Mouse (Mus musculus) NIH3T3 (cell line): ENCODE data around the gene Cxcr2.

Source experiments
- DNase-seq: peaks from one replicate; pipeline ENCODE4 v3.0.0-alpha.2; 2012; ENCODE audit warnings: low read depth

The Cxcr2 gene

DNA sequence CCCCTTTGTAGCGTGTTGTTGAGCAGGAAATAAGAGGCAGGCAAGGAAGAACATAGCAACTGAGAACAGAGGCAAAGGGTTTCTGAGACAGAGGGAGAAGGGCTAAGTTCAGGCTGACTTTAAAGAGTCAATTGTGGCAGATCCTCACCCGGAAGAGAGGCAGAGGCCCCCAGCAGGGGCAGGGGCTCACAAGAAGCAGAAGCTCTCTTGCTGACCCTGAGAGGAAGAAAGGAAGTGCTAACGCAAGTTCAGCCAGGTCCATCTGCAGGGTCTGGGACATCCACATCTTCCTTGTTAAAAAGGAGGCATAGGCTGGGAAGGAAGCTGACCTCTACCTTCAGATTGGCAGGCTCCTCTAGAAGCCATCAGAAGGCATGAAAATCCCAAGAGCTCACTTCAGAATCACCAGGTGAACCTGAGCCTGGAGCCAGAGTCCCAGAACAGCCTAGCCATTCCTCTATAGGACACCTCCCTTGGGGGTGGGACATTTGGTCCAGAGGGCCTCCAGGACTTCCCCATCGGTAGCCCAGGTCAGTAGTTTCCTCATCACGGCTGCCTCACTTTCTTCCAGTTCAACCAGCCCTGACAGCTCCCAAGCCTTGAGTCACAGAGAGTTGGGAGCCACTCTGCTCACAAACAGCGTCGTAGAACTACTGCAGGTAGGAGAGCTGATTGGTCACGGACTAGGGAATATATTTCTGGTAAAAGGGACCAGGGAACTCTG is at the start of gene Cxcr2:
Gene Cxcr2, plus strand, starts transcription at position 529 of the 724 bp plus-strand sequence.
- no peak for DNase-seq

DNA sequence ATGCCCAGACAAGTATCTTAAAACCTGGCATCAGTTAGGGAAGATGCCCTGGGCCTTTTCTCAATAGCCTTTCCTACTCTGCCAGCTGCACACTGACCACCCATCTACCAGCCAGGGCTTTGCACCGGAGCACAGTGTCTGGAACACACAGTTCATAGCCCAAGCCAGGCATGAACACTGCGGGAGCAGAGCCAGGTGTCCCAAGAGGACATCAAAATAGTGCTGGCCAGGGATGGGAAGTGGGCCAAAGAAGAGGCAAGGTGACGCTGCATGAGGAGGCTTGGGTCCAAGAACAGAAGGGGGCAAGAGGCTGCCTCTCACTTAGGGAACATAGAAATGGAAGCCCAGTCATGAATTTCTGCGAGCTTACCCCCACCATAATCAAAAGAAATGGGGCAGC is 48.1 kb upstream of the Cxcr2 start:
- no peak for DNase-seq

DNA sequence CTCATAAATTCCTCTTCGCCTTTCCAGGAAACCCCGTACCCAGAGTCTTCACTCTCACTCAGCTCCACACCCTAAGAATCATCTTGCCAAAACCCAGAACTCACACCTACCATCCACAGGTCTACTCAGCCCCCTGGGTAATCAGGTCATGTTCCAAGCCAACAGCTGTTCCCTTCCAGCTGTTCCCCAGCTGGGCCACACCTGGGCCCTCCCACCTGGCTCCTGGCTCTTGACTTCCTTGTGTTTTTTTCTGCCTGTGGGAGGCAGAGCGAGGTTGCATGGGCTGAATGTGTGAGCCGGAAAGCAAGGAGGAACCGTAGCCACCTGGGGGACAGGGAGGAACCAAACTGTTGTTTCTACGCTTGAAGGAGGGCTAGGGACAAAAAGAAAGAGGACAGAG is 47.6 kb upstream of the Cxcr2 start:
- DNase-seq, result no peak

DNA sequence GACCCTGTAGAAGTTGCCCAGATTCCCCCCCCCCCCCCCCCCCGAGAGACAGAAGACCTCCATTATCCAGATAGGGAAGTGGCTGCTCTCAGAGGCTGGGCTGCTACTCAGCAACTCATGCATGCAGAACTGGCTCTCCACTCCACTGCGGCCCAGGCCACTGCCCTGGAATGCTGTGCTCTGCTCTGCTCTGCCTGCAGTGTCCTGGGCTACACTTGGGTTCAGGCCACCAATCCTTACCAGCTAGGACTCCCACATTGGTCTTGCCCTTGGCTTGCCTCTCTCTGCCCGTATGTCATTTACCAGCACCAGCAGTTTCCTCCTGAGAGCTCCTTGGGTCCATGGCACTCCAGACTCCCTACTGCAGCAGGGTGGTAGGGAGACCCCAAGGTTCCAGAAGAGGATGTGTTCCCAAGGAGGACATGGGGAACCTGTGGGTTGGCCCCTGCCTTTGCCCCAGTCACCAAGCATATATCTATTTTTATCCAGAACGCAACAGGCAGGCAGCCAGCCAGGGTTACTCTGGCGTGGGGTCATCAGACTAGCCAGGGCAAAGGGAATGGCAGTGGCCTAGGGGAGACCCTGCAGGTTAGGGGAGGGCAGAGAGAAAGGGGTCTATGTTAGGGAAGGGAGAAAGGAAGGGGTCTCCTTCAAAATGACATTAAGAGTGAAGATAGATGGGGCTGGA is 45.7 kb upstream of the Cxcr2 start:
- no peak for DNase-seq

DNA sequence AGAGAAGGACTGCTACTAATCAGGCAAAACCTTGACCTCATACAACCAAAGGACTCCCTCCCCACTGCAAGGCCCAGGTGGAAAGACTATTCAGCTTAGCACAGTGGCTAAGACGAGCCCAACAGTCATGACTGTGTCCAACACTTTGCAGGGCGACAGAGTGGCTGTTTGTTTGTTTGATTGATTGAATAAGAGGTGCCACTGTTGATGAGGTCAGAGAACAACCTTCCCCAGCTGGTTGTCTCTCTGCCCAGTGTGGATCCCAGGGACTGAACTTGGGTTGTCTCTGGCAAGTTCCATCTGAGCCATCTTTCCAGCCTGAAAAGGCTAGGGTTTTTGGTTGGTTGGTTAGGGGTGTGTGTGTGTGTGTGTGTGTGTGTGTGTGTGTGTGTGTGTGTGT is 44.1 kb upstream of the Cxcr2 start:
- DNase-seq, result no peak

DNA sequence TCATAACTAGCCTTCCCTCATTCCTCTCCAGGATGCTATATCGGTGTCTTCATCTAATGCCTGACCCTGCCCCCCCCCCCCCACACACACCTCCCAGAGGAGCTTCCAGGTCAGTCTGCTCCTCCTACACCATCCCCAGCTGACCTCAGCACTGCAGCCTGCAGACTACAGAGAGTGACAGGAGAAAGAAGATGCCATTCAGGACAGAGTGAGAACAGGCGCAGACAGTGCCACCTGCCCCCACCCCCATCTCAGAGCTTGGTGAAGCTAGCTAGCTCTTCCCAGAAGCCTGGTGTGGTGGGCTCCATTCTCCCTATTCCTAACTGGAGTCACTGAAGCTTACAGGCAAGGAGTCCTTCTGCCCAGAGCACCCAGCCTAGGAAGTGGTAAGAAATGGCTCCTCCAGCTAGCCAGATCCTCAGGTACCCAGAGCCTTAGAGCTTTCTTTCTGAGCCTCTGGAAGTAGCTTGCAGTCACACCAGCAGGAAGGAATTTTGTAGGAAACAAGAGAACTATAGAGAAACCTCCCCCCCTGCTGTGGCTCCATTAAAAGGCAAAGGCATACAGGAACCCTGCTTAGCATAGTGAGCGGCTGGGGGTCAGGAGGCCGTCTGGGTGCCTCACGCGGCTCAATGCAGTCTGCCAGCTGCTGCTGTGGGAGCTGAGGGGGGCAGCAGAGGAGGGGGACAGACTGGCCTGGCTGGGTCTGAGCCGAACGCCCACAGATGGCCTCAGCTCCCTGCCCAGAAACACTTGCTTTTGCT is 42.7 kb upstream of the Cxcr2 start:
- DNase-seq, result peak; percentile 61

DNA sequence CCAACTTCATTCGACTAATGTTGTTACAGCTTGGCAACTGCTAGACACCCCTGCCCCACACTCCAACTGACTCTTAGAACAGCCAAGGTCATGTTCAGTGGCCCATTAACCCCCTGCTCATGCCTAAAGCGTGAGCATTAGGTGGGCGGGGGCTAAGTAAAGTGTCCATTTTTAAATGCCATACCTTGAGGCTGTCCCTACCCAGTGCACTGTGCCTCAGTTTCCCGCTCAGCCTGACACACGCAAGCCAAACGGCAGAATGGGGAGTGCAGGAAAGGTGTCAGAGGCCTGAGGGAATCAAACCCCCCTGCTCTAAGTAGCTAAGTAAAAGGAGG is 42.1 kb upstream of the Cxcr2 start:
- DNase-seq, result no peak

DNA sequence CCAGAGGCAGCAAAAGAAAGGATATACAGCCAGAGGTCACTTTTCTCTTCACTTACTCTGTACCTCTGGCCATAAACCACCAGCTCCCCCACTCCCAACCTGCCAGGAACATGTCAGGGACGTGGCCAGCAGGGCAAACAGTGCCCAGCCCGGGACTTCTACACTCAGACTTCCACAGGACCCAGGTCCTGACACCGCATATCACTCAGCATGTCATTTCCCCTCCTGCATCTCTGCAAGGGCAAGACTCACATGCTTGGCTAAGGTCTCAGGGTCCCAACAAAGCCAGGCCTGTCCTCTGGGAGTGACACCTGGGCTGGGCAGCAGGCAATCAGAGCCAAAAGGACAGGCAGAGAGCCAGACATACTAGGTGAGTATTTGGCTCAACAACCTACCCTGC is 40.7 kb upstream of the Cxcr2 start:
- DNase-seq, result no peak

DNA sequence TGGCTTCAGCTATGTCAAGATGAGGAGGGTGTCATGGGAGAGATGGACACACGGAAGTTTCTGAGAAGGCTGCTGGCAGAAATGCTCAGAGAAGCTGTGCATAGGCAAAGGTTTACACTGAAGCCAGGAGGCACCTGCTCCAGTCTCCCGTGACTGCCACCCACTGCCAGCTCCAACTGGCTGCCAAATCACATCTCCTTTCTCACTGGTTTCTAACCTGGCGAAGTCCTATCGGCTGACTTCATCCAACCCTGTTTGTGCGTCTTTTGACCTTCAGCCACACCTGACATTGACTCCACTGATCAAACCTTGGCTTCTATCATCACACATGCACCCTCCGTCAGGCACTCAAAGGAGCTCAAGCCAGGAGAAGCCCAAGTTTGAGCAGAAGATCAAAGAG is 35.9 kb upstream of the Cxcr2 start:
- no peak for DNase-seq

DNA sequence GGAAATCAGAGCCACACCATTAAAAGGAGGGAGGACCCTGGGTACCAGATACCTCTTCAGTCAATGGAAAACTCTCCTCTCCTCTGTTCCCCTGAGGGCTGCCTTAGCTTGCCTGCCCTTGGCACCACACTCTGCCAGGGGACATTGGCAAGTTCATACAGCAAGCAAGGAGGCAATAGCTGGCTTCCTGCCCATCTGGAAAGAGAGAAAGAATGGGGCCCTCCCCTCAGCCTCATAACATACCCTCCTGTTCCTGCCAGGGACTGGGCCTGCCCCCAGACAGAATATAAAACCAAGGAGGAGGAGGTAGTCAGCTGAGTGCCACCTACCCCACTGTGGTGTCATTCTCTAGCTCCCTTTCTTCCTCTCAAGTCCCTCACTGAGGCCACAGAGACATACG is 34.7 kb upstream of the Cxcr2 start:
- peak; percentile 42 for DNase-seq

DNA sequence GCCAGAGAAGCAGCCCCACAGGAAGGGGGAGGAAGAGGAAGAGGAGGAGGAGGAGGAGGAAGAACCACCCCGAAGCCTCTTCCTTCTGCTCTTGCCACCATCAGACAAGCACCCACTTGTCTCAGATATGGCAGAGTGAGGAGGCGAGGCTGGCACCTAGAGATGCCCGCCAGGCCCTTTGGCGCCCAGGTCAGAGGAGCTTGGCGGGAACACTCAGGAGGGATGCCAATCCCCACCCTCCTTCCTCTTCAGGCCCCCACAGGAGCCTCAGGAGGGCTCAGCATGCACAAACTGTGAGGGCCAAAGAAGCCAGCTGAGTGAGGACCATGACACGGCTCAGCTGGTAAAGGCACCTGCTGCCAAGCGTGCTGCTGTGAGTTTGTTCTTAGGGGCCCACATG is 32.7 kb upstream of the Cxcr2 start:
- DNase-seq, result no peak

DNA sequence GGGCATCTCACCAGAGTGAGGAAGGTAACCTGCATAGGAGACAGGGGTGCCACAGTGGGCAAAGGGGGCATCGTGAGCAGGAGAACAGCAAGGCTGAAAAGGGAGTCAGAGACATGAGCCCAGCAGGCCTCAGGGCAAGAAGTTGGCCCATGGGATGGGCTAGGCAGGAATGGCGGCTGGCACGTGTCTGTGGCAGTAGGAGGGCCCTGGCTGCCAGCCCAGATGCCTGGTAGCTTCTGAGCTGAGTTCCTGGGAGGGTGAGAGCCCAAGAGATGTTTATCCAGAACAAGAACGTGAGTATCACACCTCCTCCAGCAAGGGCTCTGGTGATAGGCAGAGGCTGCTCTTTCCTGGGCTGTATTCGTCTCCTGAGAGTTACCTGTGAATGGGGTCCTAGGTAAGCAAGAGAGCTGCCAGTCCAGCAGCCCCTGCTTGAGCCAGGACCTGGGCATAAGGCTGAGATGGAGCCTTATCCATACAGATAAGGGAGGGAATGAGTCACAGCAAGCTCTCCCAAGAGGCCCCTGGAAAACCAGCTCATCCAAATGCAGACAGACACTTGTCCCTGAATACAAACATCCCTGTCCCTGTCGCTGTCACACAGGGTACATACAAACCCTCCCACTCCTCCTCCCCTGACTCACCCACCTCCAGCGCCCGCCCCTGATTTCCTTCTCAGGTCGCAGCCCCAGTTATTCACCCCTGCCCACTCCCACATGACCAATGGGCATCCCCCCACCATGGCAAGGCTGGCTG is 31.8 kb upstream of the Cxcr2 start:
- DNase-seq, result peak; percentile 82

DNA sequence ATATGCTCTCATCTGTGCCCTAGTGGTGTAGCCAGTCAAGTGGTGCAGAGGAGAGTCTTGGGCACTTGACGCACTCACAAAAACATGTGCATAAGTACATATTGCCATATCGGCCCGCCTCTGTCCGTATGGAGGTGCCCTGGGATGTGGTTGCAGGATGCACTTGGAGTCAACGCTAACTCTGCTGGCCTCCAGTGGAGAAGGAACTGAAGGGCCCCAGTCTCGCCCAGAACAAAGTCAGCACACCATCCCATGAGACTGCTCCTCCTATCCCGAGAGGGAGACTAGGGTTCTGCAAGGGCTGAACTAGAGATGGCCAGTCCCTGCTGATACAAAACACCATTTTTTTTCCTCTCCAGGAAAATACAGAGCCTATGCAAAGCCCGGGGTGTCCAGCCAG is 30.6 kb upstream of the Cxcr2 start:
- DNase-seq, result no peak

DNA sequence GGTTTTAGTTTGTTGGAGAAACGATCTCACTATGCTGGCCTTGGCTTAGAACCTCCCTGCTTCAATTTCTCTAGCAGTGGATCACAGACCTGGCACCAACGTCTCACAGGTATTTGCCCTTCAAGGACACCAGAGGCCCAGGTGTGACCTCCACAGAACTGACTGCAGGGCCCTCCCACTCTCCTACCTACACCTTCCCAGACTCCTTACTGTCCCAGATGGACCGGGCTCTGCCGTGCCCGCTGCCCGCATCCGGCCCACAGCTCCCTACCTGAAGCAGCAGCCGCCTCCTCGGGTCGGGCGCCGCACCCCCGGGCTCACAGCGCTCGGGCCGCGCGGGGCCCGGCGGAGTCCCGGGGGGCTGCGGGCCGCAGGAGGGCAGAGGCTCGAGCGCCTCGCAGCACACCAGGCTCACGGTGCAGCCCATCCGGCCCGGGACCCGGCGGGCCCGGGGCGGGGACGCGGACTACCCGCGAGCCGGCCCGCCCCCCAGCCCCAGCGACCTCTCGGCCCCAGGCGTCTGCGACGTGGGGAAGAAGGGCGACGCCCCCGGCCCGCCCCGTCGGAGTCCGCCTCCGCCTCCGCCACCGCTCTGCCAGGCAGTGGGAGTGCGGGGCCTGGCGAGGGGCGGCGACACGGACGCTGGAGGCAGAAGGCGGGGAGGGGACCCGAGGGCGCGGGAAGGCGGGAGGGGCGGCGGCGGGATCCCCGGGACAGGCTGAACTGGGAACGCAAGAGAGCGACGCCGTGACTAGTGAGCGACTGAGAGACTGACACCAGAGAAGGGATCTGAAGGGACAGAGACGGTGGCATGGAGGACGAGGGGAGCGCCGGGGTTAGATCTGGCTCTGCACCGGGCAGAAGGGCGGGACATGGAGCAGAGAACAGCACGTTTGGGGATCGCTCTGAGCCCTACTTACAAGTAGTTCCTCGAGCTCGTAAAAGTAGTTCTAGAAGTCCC is 29.5 kb upstream of the Cxcr2 start, which contains the start of gene Tns1:
Gene Tns1, minus strand, starts transcription at position 429 of the 961 bp plus-strand sequence.
- no peak for DNase-seq

DNA sequence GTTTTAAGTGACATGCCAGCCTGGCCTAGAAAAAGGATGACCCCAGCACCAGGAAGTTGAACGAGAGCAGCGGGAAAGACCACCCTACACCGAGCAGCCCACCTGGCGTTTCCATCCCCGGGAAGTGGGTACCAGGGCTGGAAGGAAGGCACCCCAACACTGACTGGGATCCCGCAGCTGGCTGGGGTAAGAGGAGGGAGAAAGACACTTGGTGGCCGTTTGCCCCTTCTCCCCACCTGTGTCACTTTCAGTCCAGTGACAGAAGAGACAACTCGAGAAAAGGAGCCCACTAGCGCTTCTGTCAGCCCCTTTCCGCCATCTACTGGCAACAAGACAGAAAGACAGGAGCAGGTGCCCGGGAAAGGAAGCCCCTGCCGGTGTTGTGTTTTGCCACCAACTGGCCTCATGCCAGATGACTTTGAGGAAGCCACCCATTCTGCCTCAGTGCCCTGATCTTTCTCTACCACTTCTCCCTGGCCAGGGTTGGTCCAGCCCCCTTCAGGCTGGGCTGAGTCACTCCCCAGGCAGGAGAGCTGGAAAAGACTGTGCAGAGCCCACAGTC is 28.7 kb upstream of the Cxcr2 start, which contains the start of gene Rufy4:
Gene Rufy4, plus strand, starts transcription at position 551 of the 562 bp plus-strand sequence.
- peak; percentile 74 for DNase-seq

DNA sequence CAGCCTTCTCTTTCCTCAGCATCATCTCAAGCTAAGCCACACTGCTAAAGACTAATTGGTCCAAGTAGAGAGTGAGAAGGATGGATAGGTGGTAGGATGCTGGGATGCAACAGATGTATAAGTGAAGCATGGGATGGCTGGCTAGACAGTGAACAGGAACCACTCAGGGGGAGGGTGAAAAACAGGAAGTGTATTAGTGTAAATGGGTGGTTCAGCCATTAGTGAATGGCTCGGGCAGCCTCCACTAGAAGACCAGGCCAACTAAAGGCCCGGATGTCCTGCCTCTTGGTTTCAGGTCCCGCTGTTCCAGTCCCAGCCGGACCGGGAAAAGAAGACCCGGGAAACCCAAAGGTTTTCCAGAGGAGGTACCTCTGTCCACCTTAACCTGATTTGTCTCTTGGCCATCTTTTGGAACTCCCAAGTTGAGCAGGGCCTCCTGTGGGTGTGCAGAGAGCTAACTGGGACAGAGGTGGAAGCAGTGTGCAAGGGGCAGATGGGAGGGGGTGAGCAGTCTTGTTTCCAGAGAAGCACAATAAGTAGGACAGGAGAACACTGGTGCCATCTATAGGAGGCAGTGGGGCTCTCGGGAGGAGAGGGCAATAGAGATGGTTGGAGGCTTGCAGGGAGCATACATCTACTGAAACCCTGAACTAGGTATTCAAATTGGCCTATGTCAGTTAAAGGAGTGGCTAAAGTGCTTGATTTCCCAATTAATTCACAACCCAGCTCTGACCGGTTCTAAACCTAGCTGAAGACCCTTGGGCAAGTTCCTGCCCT is 22.7 kb upstream of the Cxcr2 start:
- DNase-seq, result no peak

DNA sequence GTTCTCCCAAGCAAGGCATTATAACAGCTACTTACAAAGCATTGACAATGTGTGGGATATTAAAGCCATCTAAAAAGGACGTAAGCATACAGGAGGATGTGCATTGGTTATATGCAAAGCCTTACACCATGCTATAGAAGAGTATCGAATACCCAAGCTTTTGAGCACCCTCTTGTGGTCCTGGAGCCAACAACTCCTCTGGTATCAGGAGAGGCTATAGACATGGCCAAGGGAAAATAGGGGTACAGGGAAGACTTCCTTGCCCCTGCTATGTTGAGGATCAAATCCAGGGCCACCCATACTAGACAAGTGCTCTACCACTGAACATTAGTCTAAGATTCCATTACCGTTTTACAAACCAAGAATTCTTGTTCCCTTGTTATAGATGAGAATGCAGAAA is 21.8 kb upstream of the Cxcr2 start:
- peak; percentile 68 for DNase-seq

DNA sequence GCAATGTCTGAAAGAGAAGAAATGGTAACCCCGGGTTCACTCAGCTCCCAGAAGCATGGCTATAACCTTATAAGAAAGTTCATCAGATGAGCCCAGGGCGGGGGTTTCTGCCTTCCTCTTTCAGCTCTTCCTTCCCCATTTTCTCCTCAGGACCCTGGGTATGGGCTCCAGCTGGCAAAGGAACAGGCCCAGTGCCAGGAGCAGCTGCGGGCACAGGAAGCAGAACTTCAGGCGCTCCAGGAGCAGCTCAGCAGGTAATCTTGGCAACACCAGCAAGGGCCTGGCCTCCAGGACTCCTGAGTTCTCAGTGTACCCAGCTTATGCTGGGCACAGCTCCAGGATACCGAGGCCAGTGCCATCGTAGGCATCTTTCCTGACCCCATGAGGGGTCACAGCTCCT is 19.8 kb upstream of the Cxcr2 start:
- DNase-seq, result no peak

DNA sequence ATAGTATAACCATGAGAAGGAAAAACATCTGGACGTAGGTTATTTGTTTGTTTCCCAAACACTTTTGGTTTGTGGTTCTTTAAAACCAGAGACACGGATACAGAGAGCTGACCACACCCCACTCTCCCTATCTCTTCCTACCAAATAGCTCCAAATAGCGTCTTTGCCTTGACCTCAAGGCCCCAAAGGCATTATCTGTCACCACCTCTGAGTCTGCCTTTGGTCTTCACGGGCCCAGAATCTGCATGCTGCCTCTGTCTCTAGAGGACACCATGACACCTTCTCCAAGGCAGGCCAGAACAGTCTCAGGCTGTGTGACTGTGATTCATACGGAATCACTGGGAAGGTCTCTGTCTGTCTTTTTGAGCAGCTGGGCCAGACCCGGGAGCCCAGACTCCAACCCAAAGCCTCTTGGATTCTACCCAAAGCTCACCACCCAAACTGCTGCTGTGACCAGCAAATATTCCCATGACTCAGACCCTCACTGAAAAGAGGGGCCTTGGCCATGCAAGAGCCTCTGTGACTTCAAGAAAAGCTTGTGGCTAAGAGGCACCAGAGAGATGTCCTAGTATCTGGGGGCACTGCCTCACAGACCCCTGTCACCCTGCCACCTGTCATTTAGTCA is 18.4 kb upstream of the Cxcr2 start:
- no peak for DNase-seq

DNA sequence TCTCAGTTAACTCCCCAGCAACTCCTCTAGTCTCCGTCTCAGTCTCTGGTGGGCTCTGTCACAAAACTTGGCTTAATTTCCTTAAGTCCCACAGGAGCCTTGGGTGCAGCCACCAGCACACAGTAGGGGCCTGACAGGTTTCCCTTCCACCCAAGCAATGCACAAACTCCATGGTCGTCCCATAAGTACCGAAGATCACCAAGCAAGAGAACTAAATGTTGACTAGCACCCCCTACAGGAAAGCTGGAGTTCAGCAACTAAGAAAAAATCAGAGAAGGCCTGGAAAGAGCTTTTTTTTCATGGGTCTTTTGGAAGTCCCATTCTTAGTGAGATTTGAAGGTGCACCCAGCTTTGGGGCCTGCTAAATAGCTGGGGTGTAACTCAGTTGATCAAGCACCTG is 14.4 kb upstream of the Cxcr2 start:
- no peak for DNase-seq
